Mouse (Mus musculus) olfactory bulb, adult 2 months (tissue): Measurements from ENCODE around the gene 1810062G17Rik.

ENCODE experiments used
- CTCF ChIP-seq: fragments of 200-500 bp; IDR thresholded peaks from 2 replicates; pipeline ENCODE4 v1.5.1; 2012; ENCODE audit warnings: low read depth, mild to moderate bottlenecking, low read length, moderate library complexity; ENCODE audit not compliant: insufficient read depth
- POLR2A ChIP-seq: fragments of 200-500 bp; IDR thresholded peaks from 2 replicates; pipeline ENCODE4 v1.6.1; 2012; ENCODE audit warnings: mild to moderate bottlenecking, low read depth, low read length, moderate library complexity; ENCODE audit not compliant: insufficient read depth

GRCm38 (mm10) chr3:36480486-36480885, 4.7 kb downstream of the 1810062G17Rik start:
- TF ChIP-seq CTCF = no peak
- TF ChIP-seq POLR2A = no peak
